Mouse (Mus musculus) embryonic stem cell, embryonic (primary cell): ENCODE results near the gene Padi1.

ENCODE experiments used
- CTCF ChIA-PET, 4 experiments: fragments of 300-600 bp in 2 of 4; fragments of 350-600 bp in 2 of 4; sonication (Branson Sonifier 250); formaldehyde crosslinking; loops; one replicate each; lab custom pipeline; 2022; ENCODE audit warnings: inconsistent platforms in 2 of 4; lab: Charles Lee
- POLR2A ChIA-PET, 4 experiments: fragments of 300-600 bp in 2 of 4; fragments of 350-600 bp in 2 of 4; sonication (Branson Sonifier 250); formaldehyde crosslinking; loops; one replicate each; lab custom pipeline; 2022; ENCODE audit warnings: antibody characterized with exemption in 4 of 4, inconsistent platforms in 1 of 4; lab: Charles Lee

Gene Padi1

DNA sequence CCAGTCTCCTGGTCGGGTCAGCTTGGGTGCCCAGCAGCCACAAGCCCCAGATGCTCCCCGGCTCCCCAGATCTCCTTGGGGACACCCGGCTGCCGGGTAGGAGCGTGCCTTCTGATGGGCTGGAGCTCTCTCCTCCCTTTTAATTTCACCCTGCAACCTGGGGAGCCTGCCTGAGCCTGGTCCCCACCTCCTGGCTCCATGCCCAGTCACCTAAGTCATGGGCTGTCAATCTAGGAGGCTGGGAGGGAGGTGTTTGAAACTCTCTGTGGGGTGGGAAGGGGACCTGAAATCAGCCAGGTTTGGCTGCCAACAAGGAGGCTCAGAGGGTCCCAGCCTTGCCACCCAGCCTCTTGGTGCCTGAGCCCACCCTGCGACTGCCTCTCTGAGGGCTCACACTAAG is at the start of gene Padi1:
TSS of gene Padi1 (minus strand) at position 113 of the 400 bp plus-strand sequence.
- CTCF ChIA-PET: interaction anchor here in 1 of 4 experiments (1.4 kb wide), 1 partner anchor 195 kb away, joined by 3 read pairs; no protein-coding TSS in a partner anchor
- POLR2A ChIA-PET: interaction anchor here in 2 of 4 experiments (0.5 to 1.6 kb wide), 3 partner anchors 10 to 667 kb away, joined by 4 to 6 read pairs (median 4); no protein-coding TSS in a partner anchor

DNA sequence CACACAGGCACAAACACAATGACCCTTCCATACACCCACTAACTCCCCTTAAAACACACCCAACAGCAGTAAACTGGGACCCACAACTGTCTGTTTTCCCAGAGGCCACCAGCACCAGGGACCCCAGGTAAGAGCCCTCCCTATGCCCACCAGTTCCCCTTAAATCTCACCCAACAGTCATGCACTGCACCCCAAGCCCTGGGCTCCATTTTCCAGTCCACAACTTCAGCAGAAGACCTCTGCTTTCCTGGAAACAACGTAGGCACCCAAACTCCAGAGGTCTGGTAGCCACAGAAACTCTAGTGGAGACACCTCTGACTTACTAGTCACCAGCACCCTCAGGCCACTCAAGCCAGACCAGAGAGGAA is 46.6 kb upstream of the Padi1 start:
- CTCF ChIA-PET: no interaction called here
- POLR2A ChIA-PET: no interaction called here

DNA sequence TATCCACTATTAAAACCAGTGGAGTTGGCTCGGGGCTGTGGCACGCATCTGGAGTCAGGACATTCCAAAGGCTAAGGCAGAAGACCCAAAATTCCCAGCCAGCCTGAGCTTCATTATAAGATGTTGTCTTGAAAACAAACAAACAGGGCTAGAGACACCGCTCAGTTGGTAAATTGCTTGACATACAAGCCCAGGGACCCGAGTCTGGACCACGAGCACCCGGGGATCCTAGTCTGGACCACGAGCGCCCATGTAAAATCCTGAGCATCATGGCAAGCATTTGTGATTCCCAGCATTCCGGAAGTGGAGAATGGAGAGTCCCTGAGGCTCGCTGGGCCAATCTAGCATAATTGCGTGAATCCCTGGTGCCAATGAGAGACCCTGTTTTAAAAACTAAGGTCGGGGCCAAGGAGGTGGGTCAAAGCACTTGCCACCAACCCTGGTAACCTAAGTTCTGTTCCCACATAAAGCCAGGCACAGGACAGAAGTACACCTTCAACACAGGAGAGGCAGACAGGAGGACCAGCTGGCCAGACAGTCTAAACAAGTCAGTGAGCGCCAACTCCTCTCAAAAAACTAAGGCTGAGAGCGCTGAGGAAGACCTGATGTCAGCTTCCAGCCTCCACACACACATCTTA is 46.1 kb upstream of the Padi1 start:
- POLR2A ChIA-PET: no interaction called here
- CTCF ChIA-PET: no interaction called here

DNA sequence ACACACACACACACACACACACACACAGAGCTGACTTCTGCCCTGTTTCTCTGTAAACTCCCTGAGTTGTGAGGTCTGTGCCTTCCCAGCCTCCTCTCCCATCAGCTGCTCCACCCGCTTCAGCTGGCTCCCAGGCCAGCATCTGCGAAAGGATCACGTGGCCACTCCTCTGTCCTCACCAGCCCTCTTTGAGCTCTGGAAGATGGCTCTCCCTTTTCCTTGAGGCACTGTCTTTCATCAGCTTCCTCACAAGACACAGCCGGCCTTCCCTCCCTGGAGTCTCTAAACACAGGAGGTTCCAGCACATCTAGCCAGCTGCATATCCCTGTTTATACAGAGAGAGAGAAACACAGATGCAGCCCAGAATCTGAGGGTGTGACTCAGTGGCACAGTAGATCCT is 38.3 kb upstream of the Padi1 start:
- POLR2A ChIA-PET: interaction anchor here in 2 of 4 experiments (1.0 to 1.5 kb wide), 4 partner anchors 14 to 45 kb away, joined by 3 to 5 read pairs (median 4); no protein-coding TSS in a partner anchor
- CTCF ChIA-PET: interaction anchor here in 2 of 4 experiments (0.6 to 1.9 kb wide), 4 partner anchors 16 to 910 kb away, joined by 3 to 6 read pairs (median 4); no protein-coding TSS in a partner anchor

DNA sequence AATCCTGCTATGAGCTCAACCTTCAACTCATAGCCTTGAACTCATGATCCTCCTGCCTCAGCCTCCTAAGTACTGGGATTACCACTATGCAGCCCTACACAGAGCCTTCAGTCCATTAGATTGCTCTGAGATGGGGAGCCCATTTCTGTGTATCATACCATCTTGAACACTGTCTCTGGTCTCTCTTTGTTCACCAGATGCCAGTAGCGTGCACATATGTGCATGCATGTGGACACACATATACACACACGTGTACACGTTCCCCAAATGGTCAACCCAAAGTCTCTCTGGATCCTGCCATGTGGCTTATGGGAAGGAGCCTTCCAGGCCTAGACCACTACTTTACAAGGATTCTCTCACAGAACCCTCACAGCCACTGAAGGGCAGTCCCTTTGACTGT is 37.4 kb upstream of the Padi1 start:
- ChIA-PET CTCF (interaction anchor here in 3 of 4 experiments (0.6 to 1.9 kb wide), 6 partner anchors 15 to 84 kb away, joined by 3 to 6 read pairs (median 4); no protein-coding TSS in a partner anchor), POLR2A (interaction anchor here in 3 of 4 experiments (0.6 to 1.5 kb wide), 4 partner anchors 13 to 118 kb away, joined by 3 to 5 read pairs (median 3); no protein-coding TSS in a partner anchor)

DNA sequence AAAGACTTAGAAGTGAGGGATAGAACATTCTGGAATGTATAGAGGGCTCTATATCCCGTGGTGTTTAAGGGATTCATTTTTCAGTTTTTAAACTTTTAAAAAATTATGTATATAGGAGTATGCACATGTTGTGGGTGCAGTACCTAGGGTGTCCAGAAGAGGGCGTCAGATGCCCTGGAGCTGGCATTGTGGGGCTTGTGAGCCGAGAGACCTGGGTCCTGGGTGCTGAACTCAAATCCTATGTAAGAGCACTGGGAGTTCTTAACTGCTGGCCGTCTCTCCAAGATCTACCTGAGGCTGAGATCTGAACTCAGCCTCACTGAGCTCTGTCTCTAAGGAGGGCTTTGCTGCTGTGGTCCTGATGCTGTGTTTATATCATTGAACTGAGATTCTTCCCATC is 36.8 kb upstream of the Padi1 start:
- POLR2A ChIA-PET: interaction anchor here in 2 of 4 experiments (0.6 to 1.2 kb wide), 2 partner anchors 70 to 118 kb away, joined by 3 read pairs; no protein-coding TSS in a partner anchor
- CTCF ChIA-PET: interaction anchor here in 3 of 4 experiments (0.6 to 1.9 kb wide), 6 partner anchors 14 to 84 kb away, joined by 3 to 6 read pairs (median 4); no protein-coding TSS in a partner anchor

DNA sequence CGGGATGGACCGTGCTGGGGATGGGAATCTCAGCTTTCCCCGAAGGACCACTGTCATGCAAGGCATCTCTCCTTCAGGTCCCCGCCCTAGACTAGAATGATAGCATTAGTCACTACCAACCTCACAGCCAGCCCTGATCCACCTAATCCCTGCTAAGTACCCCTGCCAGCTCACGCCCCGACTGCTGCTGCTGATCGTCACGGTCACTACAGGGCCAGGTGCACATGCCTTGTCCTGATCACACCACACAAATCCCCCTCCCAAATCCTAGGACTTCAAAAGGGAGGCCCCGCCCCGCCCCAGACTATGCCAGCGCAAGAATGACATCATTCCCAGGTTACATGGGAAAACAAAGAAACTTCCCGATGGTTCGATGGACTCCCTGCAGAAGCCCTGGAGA is 36.2 kb upstream of the Padi1 start:
- ChIA-PET CTCF (interaction anchor here in 2 of 4 experiments (0.9 to 1.5 kb wide), 4 partner anchors 20 to 97 kb away, joined by 3 to 4 read pairs (median 3); no protein-coding TSS in a partner anchor), POLR2A (interaction anchor here in 2 of 4 experiments (0.6 kb wide), 2 partner anchors 14 to 137 kb away, joined by 3 read pairs; no protein-coding TSS in a partner anchor)

DNA sequence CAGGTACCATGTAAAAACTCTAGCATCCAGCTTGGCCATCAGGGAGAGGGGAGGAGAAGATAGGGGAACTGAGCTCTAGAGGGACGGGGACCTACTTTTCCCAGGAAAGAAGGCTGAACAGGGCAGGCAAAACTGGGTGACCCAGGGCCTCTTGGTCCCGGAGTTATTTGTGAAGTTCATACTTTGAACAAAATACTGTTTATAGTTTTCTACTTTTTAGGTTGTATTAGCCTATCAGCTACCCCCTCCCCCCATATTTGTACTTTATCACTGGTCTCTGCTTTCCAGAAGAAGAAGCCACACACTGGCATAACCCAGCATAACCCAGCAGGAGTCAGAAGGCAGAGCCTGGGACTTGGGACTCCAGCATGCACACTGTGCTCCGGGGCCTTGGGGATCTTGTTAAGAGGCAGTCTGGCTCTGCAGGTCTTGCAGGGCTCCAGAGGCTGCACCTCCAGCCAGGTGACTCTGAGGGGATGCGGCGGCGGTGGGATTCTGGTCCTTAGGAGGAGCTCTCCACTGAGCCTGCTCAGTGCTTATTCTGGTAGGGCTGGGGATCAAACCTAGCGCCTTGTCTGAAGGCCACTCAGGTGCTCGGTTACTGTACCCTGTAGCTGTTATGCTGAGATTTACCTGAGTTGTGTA is 35.6 kb upstream of the Padi1 start:
- ChIA-PET CTCF (interaction anchor here in 3 of 4 experiments (0.5 to 1.3 kb wide), 5 partner anchors 21 to 96 kb away, joined by 3 to 4 read pairs (median 3); no protein-coding TSS in a partner anchor), POLR2A (interaction anchor here in 2 of 4 experiments (0.6 kb wide), 5 partner anchors 13 to 380 kb away, joined by 3 to 4 read pairs (median 4); no protein-coding TSS in a partner anchor)

DNA sequence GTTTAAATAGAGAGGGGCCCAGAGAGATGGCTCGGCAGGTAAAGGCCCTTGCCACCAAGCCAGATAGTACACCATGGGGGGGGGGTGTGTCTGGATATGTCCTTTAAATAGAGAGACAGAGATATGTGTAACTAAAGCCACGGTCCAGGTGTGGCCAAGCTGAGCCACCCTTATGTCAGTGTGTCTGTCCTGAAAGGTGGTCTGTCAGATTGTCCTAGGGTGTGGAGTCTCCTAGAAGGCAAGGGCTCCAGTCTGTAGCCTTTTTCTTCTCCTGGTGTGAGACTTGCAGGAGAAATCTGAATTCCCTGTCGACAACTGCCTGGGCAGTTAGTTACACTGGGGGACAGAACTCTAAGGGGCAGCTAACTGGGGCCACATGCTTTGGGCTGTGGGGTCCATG is 34.6 kb upstream of the Padi1 start:
- CTCF ChIA-PET: interaction anchor here in 2 of 4 experiments (0.5 to 0.6 kb wide), 2 partner anchors 38 to 95 kb away, joined by 3 to 4 read pairs; no protein-coding TSS in a partner anchor
- POLR2A ChIA-PET: interaction anchor here in 1 of 4 experiments (0.6 kb wide), 2 partner anchors 177 to 444 kb away, joined by 3 to 4 read pairs; no protein-coding TSS in a partner anchor

DNA sequence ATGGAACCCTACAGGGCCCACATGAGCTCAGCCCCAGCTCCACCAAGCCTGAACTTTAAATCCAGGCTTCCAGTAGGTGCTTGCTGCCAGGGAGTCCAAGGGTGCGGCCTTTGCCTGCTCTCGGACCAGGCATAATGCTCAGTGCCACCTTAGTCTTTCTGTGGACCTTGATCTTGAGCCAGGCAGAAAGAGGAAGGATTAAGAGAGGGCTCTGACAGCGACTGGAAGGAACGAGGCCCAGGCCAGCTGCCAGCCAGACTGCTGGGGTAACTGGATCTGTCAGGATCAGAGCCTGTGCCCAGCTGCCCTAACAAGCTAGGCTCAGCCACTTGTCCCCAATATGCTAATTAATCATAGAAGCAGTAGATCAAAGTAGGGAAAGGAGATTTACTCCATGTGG is 34.2 kb upstream of the Padi1 start:
- ChIA-PET POLR2A (interaction anchor here in 1 of 4 experiments (0.6 kb wide), 1 partner anchor 443 kb away, joined by 3 read pairs; no protein-coding TSS in a partner anchor), CTCF (no interaction called here)

DNA sequence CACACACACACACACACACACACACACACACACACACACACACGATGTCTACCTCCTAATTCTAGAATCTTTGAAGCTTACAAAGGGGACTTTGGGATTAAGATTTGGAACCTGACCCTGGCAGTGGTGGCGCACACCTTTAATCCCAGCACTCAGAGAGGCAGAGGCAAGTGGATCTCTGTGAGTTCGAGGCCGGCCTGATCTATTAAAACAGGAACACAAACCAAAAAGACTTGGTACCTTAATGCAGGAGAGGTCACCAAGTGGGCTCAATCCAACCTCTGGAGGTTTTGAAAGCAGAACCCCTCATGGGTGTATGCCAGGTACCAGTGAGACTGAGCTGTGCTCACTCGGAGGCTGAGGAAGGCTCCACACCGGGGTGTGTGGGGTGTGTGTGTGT is 33.5 kb upstream of the Padi1 start:
- ChIA-PET CTCF (interaction anchor here in 1 of 4 experiments (0.7 kb wide), 1 partner anchor 1796 kb away, joined by 4 read pairs; no protein-coding TSS in a partner anchor), POLR2A (interaction anchor here in 2 of 4 experiments (0.7 to 0.9 kb wide), 3 partner anchors 65 to 145 kb away, joined by 3 to 8 read pairs (median 4); no protein-coding TSS in a partner anchor)

DNA sequence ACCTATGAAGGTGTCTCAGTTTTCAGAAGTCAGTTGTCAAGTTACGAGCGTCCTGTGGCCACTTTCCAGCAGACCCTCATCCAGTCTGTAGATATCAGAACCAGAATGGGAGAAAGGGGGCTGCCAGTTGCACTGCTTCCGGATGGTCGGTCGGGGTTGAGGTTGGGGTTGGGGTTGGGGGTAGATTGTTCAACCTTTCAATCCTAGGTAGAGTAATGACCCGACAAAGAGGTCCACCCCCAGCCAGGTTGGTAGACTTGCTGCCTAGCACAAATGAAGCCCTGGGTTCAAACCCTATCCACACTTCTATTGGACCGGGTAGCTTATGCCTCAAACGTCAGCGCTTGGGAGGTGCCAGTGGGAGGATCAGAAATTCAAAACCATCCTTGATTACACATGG is 33.1 kb upstream of the Padi1 start:
- CTCF ChIA-PET: interaction anchor here in 1 of 4 experiments (0.7 kb wide), 1 partner anchor 1797 kb away, joined by 4 read pairs; no protein-coding TSS in a partner anchor
- POLR2A ChIA-PET: interaction anchor here in 2 of 4 experiments (0.7 to 0.9 kb wide), 3 partner anchors 64 to 145 kb away, joined by 3 to 8 read pairs (median 4); no protein-coding TSS in a partner anchor

DNA sequence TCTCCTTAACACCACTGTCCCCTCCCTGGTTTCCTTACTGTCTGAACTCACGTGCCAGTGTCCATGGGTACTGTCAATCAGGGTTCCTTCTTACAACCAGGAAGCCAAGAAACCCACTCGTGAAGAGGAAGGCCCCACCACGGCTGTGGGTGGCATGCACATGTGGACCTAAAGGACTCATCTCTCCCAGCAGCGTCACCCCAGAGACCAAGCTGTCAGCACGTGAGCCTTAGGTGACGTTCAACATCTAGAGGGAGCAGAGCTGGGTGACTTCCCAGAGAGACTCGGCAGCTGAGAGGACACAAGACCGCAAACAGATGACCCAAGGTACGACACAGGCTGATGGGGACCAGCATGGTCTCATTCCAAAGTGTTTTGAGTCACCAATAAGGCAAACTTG is 31.9 kb upstream of the Padi1 start:
- CTCF ChIA-PET: no interaction called here

DNA sequence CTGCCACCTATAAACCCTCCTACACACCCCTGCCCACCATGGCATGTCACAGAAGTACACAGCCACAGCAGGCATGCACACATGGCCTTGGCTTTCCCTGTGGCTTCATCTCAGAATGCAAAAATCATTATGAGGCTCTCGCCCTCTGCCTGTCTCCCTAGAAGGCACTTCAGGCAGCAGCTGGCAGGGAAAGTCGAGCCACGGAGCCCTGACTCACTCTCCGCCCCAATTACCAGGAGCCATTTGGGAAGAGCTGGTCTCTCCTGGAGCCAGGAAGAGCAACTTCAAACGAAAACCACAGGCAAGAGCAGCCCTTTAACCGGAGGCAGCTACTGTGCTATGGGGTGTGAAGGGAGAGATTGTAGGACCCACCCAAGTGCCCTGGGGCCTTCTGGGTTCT is 31.1 kb upstream of the Padi1 start:
- POLR2A ChIA-PET: no interaction called here
- CTCF ChIA-PET: interaction anchor here in 1 of 4 experiments (0.7 kb wide), 1 partner anchor 16 kb away, joined by 3 read pairs; no protein-coding TSS in a partner anchor

More for the DNA sequence above, 31.9 kb upstream of the Padi1 start:
- POLR2A ChIA-PET: no interaction called here

DNA sequence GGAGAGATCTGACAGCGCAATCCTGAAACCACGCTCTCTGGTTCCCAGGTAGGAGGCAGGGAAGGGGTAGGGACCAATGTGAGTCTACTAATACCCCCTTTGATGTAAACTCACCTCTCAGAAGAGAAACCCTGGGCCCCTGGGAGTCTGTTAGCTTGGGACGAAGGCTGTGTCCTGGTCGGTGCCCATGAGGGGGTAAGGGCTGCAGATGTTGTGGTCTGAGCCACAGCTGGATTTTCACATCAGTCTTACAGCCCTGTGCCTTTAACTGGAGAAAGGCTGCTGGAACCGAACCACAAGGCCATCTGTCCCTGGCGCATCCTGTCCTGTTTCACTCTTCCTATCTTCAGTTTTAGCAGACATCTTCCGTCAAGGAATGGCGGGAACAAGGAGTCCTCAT is 30.6 kb upstream of the Padi1 start:
- POLR2A ChIA-PET: no interaction called here

DNA sequence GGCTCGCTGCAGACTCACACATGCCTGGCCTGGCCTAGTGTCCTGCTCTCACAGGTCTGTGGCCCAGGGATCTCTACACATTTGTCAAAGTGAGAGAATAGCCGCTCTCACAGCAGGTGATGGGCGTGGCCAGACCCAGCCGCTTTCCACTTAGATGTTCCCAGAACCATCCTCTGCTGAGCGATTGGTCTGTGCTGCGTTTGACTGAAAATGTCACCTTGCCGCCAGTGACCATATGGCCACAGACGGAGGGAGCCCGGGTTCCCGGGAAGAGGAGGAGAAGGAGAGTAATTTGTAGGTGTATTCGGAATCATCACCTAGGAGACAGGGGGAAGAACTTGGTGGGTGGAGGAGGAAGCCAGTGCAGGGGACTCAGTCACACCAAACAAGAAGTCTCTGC is 27.4 kb upstream of the Padi1 start:
- ChIA-PET POLR2A (interaction anchor here in 1 of 4 experiments (0.6 to 1.3 kb wide), 5 partner anchors 12 to 240 kb away, joined by 3 to 5 read pairs (median 3); partner anchors contain the start of gene Padi3), CTCF (interaction anchor here in 1 of 4 experiments (0.7 kb wide), 1 partner anchor 1539 kb away, joined by 5 read pairs; no protein-coding TSS in a partner anchor)

More for the DNA sequence above, 30.6 kb upstream of the Padi1 start:
- CTCF ChIA-PET: no interaction called here

DNA sequence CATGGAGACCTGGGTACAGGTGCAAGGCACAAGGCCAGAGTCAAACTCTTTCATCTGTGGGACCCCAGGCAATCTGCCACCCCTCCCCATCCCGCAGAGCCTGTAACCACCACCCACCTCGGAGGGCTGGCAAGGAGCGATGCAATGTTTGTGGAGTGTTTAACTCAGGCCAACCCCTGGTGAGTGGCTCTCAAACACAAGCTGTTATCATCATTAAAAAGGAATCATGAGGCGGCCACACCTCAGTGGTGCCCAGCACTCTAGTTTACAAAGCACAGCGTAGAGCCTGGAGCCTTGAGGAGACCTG is 27.1 kb upstream of the Padi1 start:
- CTCF ChIA-PET: interaction anchor here in 1 of 4 experiments (0.7 kb wide), 1 partner anchor 1539 kb away, joined by 5 read pairs; no protein-coding TSS in a partner anchor
- POLR2A ChIA-PET: interaction anchor here in 1 of 4 experiments (0.6 to 1.3 kb wide), 4 partner anchors 12 to 240 kb away, joined by 3 to 5 read pairs (median 4); partner anchors contain the start of gene Padi3
